Mouse (Mus musculus) liver, embryonic 14.5 days (tissue): ENCODE measurements around the gene BC005624. TPM values are rescaled to one million over a fixed set of nuclear protein-coding genes. Genes with fewer than 3 reads are reported as not detected.
A peak's percentile ranks its signal among the peaks of the same experiment; 100 is the strongest.
"Not testable (repeated sequence)": the region's sequence is repeated elsewhere in the genome, so short reads cannot be mapped to it uniquely, and the experiment has no call there.

Source experiments
- ATAC-seq: fragments of 200-750 bp; cut with Nextera tagmentation; 2 replicates; pipeline ENCODE4 v1.8.0; 2017; ENCODE audit warnings: moderate number of reproducible peaks, mild to moderate bottlenecking, moderate library complexity; ENCODE audit not compliant: insufficient read depth
- DNase-seq, 3 experiments: peaks; one replicate each; pipeline ENCODE4 v3.0.0-alpha.2; 2012 to 2013; ENCODE audit warnings: low read depth in 3 of 3, low spot score in 3 of 3
- H3K27ac ChIP-seq: fragments of 300-500 bp; sonication (generic); 2 replicates; pipeline ENCODE4 v1.5.1; 2014; ENCODE audit warnings: moderate library complexity, mild to moderate bottlenecking, control low read depth, inconsistent platforms
- H3K27me3 ChIP-seq: fragments of 300-500 bp; sonication (generic); 2 replicates; pipeline ENCODE4 v1.6.1; 2014; ENCODE audit warnings: mild to moderate bottlenecking, low read length, moderate library complexity; ENCODE audit not compliant: control insufficient read depth, insufficient read depth
- H3K36me3 ChIP-seq: fragments of 300-500 bp; sonication (generic); replicated peaks from 2 replicates; pipeline ENCODE4 v1.6.1; 2014; ENCODE audit warnings: low read depth; ENCODE audit not compliant: control insufficient read depth, insufficient read depth
- H3K4me1 ChIP-seq, 2 experiments: fragments of 200-500 bp in 1 of 2; fragments of 300-500 bp in 1 of 2; sonication (generic) in 1 of 2; replicated peaks; 2 replicates each; pipeline ENCODE4 v1.6.1; 2012 to 2014; ENCODE audit warnings: antibody characterized with exemption in 1 of 2, inconsistent platforms in 1 of 2, low read length in 1 of 2; ENCODE audit not compliant: control insufficient read depth in 2 of 2, insufficient read depth in 2 of 2
- H3K4me2 ChIP-seq: fragments of 300-500 bp; sonication (generic); 2 replicates; pipeline ENCODE4 v1.6.1; 2014; ENCODE audit warnings: low read depth, mild to moderate bottlenecking, control low read depth, moderate library complexity
- H3K4me3 ChIP-seq, 2 experiments: fragments of 200-500 bp in 1 of 2; fragments of 300-500 bp in 1 of 2; sonication (generic) in 1 of 2; 2 replicates each; pipeline ENCODE4 v1.5.1; 2012 to 2014; ENCODE audit warnings: low read depth in 2 of 2, low read length in 2 of 2, mild to moderate bottlenecking in 2 of 2, control low read depth in 1 of 2, inconsistent platforms in 1 of 2, moderate library complexity in 1 of 2; ENCODE audit not compliant: insufficient read depth in 1 of 2
- H3K9ac ChIP-seq: fragments of 300-500 bp; sonication (generic); replicated peaks from 2 replicates; pipeline ENCODE4 v1.6.1; 2014; ENCODE audit warnings: mild to moderate bottlenecking, control low read depth, moderate library complexity
- H3K9me3 ChIP-seq: fragments of 300-500 bp; sonication (generic); 2 replicates; pipeline ENCODE4 v1.6.1; 2016; ENCODE audit warnings: low read length, mixed read lengths; ENCODE audit not compliant: control insufficient read depth
- CTCF ChIP-seq: IDR thresholded peaks from 2 replicates; pipeline ENCODE4 v1.5.1; 2016; ENCODE audit warnings: antibody characterized with exemption, low read depth, control low read depth
- EP300 ChIP-seq: IDR thresholded peaks from 2 replicates; pipeline ENCODE4 v1.6.1; 2016; ENCODE audit warnings: antibody characterized with exemption, low read depth
- WGBS: fragments of 180-500 bp; shearing (Covaris S2); extraction: QIAGEN DNeasy Blood & Tissue Kit; methylation state at CpG from one replicate; pipeline ENCODE4 v1.1.7; 2014; ENCODE audit not compliant: insufficient replicate concordance; 5-methylcytosine and 5-hydroxymethylcytosine counted together
- polyA plus RNA-seq, 2 experiments: library from polyadenylated mRNA; depleted of rRNA in 1 of 2; stranded (reverse) in 1 of 2; unstranded in 1 of 2; fragments of >200 nt; fragmentation: Nextera tagmentation in 1 of 2; extraction: Ambion mirVana in 1 of 2; gene quantifications; 2 replicates each; pipeline versions ENCODE4 v1.2.1 to v1.2.3; 2012 to 2014

The BC005624 gene
- polyA plus RNA-seq, 2 experiments: 22.2 to 24.4 TPM

GRCm38 (mm10) chr2:30942603-30943011 is 39.4 kb downstream of the BC005624 start:
- Histone ChIP-seq H3K4me3 (peak overlapping the region; percentile 58 to 84), H3K4me1 (0 out of 4 replicates have a peak, but pooled peaks cover 2 to 3% of the 10 kb centered on the region in 2 experiments), H3K4me2 (peak overlapping the region; percentile 73), H3K36me3 (no peaks in the 10 kb centered on the region), H3K9me3 (no peaks in the 10 kb centered on the region), H3K9ac (peak overlapping the region; percentile 39), H3K27ac (no peak overlapping the region), H3K27me3 (no peaks in the 10 kb centered on the region)
- ATAC-seq (peak; percentile 61; the same call in 1 of the 2 replicates), DNase-seq (peak; percentile 65 to 70 (median 67))
- 16% methylated on average over 16 of the region's 16 CpGs for WGBS
- TF ChIP-seq CTCF: peak; percentile 97
- no peak for TF ChIP-seq EP300

GRCm38 (mm10) chr2:30942116-30942515 is 39.9 kb downstream of the BC005624 start:
- 26% methylated on average over 7 of the region's 7 CpGs for WGBS
- H3K4me1 ChIP-seq, DNase-seq, ATAC-seq, H3K9me3 ChIP-seq, H3K27me3 ChIP-seq, H3K27ac ChIP-seq, H3K9ac ChIP-seq, H3K36me3 ChIP-seq: not testable (repeated sequence)
- peak overlapping the region; percentile 73 for H3K4me2 ChIP-seq
- H3K4me3 ChIP-seq: peak overlapping the region in 1 of 2 experiments; percentile 58; a peak in 2 of 4 replicates
- 0 out of 2 replicates have a peak, but pooled peaks have one; percentile 3 for TF ChIP-seq CTCF

- TF ChIP-seq EP300: no peak
- TF ChIP-seq CTCF: no peak
- Histone ChIP-seq H3K4me3 (no peak overlapping the region), H3K9me3 (no peaks in the 10 kb centered on the region), H3K27ac (no peak overlapping the region), H3K27me3 (no peaks in the 10 kb centered on the region), H3K9ac (no peak overlapping the region), H3K4me2 (no peak overlapping the region), H3K4me1 (0 out of 4 replicates have a peak, but pooled peaks cover 2 to 3% of the 10 kb centered on the region in 2 experiments), H3K36me3 (no peaks in the 10 kb centered on the region)
- ATAC-seq (no peak), DNase-seq (no peak)
- 64% methylated on average over 5 of the region's 5 CpGs for WGBS
Measured at GRCm38 (mm10) chr2:30941586-30941985, 40.4 kb downstream of the BC005624 start.

GRCm38 (mm10) chr2:30938574-30938991 is 43.4 kb downstream of the BC005624 start:
- Histone ChIP-seq H3K4me2 (no peak overlapping the region), H3K9ac (no peak overlapping the region), H3K9me3 (no peaks in the 10 kb centered on the region), H3K4me1 (0 out of 4 replicates have a peak, but pooled peaks cover 2 to 3% of the 10 kb centered on the region in 2 experiments), H3K4me3 (no peak overlapping the region), H3K36me3 (no peaks in the 10 kb centered on the region), H3K27me3 (no peaks in the 10 kb centered on the region), H3K27ac (no peak overlapping the region)
- ATAC-seq (no peak), DNase-seq (no peak)
- no peak for TF ChIP-seq EP300
- TF ChIP-seq CTCF: no peak
- 46% methylated on average over 4 of the region's 4 CpGs for WGBS

GRCm38 (mm10) chr2:30937731-30938130 is 44.3 kb downstream of the BC005624 start:
- WGBS: 62% methylated on average over 8 of the region's 8 CpGs
- Histone ChIP-seq H3K4me2 (no peak overlapping the region), H3K27me3 (no peaks in the 10 kb centered on the region), H3K4me1 (0 out of 4 replicates have a peak, but pooled peaks cover 2 to 3% of the 10 kb centered on the region in 2 experiments), H3K27ac (no peak overlapping the region), H3K9me3 (no peaks in the 10 kb centered on the region), H3K4me3 (no peak overlapping the region), H3K9ac (no peak overlapping the region), H3K36me3 (no peaks in the 10 kb centered on the region)
- no peak for ATAC-seq
- DNase-seq: no peak
- TF ChIP-seq CTCF (no peak), EP300 (no peak)
